Mouse (Mus musculus) embryonic facial prominence, embryonic 10.5 days (tissue): ENCODE measurements at regions not wholly inside any gene's neighbourhood (a gene's known extent, or its start where the extent isn't known, plus 50 kb on each side); places are given as distances from the start of the nearest gene placed in this dataset.

Experiments used
- DNase-seq: peaks from one replicate; pipeline ENCODE4 v3.0.0-alpha.2; 2017; ENCODE audit warnings: low spot score
- H3K27ac ChIP-seq: fragments of 300-500 bp; sonication (generic); replicated peaks from 2 replicates; pipeline ENCODE4 v1.5.1; 2016; ENCODE audit warnings: mild to moderate bottlenecking
- H3K27me3 ChIP-seq: fragments of 300-500 bp; sonication (generic); replicated peaks from 2 replicates; pipeline ENCODE4 v1.6.1; 2016; ENCODE audit warnings: low read depth, mild to moderate bottlenecking; ENCODE audit not compliant: poor library complexity, severe bottlenecking
- H3K36me3 ChIP-seq: fragments of 300-500 bp; sonication (generic); replicated peaks from 2 replicates; pipeline ENCODE4 v1.6.1; 2016; ENCODE audit warnings: mild to moderate bottlenecking, moderate library complexity
- H3K4me1 ChIP-seq: fragments of 300-500 bp; sonication (generic); 2 replicates; pipeline ENCODE4 v1.6.1; 2016
- H3K4me3 ChIP-seq: fragments of 300-500 bp; sonication (generic); 2 replicates; pipeline ENCODE4 v1.5.1; 2016; ENCODE audit warnings: mild to moderate bottlenecking, moderate library complexity
- H3K9me3 ChIP-seq: fragments of 300-500 bp; sonication (generic); 2 replicates; pipeline ENCODE4 v1.6.1; 2016; ENCODE audit warnings: mild to moderate bottlenecking
- WGBS: fragments of 180-500 bp; shearing (Covaris S2); methylation state at CpG from one replicate; pipeline ENCODE4 v1.1.7; 2016; 5-methylcytosine and 5-hydroxymethylcytosine counted together

DNA sequence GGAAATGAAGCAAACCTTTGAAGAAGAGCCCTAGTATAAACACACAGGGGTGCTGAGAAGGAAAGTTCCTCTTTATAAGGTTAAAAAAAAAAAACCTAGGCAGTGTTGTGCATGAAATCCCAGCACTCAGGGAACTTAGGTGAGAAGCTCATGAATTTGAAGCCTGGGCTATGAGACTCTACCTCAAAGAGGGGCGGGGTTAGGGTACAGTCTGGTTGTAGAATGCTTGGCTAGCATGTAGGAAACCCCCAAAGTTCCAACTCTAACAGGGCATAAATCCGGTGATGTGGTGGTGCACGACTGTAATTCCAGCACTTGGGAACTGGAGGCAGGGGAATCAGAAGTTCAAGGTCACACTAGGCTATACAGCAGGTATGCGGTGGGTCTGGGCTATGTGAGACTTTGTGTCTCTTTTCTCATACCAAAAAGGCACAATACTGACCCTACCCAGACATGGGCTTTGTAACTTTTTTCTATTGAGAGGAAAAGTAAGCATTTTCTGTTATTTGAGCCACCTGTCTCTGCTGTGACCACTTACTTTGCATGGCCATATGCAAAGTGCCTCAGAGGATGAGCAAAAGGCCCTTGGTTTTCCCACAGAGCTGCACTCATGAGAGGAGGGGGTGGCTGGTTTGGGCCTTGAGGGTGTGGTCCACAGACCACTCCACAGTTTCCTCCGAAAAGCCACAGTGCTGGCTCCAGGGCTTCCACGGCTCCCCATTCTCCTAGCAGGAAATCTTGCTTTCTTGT, 413.9 kb downstream of the Nucb2 start:
- 89% methylated on average over 6 of the region's 6 CpGs for WGBS
- no peaks in the 10 kb centered on the region for H3K36me3 ChIP-seq
- H3K27ac ChIP-seq, result no peak overlapping the region
- H3K27me3 ChIP-seq, result no peaks in the 10 kb centered on the region
- no peaks in the 10 kb centered on the region for H3K4me1 ChIP-seq
- H3K9me3 ChIP-seq, result no peaks in the 10 kb centered on the region
- no peak for DNase-seq
- no peak overlapping the region for H3K4me3 ChIP-seq

DNA sequence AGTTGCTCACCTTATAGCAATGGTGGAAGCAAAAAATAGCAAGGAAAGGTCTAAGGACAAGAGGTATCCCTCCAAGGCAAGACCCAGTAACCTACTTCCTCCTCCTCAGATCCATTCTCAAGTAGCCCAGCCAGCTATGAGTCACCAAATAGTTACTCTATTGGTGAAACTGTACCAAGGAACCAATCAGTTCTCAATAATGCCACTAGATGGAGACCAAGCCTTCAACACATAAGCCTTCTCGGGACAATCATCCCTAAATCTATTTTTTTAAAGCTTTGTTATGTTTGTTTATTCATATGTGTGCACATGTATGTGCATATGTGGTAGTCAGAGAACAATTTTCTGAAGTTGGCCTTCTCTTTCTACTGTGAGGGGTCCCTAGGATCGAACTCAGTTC, 434.3 kb upstream of the Xylt1 start:
- H3K4me1 ChIP-seq, result no peaks in the 10 kb centered on the region
- no peak overlapping the region for H3K27ac ChIP-seq
- no peak for DNase-seq
- H3K9me3 ChIP-seq, result no peaks in the 10 kb centered on the region
- no peaks in the 10 kb centered on the region for H3K27me3 ChIP-seq
- no peak overlapping the region for H3K4me3 ChIP-seq
- no peaks in the 10 kb centered on the region for H3K36me3 ChIP-seq
- WGBS, result 81% methylated on average over 2 of the region's 2 CpGs

DNA sequence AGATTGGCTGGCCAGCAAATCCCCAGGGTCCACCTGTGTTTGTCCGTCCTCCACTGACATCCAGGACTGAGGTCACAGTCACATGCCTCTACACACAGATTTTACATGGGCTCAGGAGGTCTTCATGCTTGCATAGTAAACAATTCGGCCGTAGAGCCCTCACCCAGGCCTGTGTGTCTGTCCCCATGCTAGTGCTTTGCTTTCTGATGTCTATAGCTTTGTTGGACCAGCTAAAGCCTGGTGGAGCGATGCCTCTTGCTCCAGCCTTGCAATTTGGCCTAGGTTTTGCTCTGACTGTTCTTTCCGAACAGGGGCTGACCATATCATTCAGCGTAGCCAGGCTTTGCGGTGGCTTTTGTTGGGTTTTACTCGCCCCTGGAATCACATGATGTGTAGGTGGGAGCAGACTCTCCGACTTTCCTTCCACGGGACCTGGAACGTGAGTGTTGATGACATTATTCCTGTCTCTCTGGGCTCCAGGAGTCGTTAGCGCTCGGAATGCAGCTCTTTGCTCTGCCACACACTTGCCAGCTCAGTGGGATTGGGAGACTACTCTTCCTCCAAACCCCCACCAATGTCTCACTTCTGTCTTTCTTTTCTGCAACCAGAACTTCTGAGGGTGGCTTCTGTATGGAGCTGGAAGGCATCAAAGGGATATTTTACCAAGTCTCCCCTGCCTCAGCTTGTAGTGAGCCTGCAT, 421.4 kb upstream of the Xylt1 start:
- 85% methylated on average over 14 of the region's 14 CpGs for WGBS
- H3K4me3 ChIP-seq, result no peak overlapping the region
- no peaks in the 10 kb centered on the region for H3K36me3 ChIP-seq
- no peak for DNase-seq
- no peaks in the 10 kb centered on the region for H3K4me1 ChIP-seq
- H3K27ac ChIP-seq, result no peak overlapping the region
- H3K9me3 ChIP-seq, result no peaks in the 10 kb centered on the region
- H3K27me3 ChIP-seq, result no peaks in the 10 kb centered on the region

DNA sequence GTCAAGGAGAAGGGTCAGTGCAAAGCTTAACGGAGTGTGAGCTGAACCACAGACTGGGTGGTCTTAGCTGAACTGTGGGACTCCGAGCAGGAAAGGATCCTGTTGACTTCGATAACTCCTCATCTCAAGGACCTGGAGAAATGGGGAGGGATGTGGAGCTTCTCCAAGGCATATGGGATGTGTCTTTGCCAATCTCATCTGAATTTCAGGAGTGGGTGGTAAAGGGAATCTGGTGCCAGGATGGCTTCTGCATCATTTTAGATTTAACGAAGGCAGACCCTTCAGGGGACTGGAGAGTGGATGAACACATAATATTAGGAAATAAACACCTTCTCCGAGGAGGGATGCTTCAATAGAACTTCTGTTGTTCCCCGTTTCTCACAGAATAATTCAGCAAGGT, 416.9 kb upstream of the Xylt1 start:
- no peaks in the 10 kb centered on the region for H3K4me1 ChIP-seq
- H3K27ac ChIP-seq, result no peak overlapping the region
- 80% methylated on average over 6 of the region's 6 CpGs for WGBS
- no peaks in the 10 kb centered on the region for H3K27me3 ChIP-seq
- DNase-seq, result no peak
- H3K36me3 ChIP-seq, result no peaks in the 10 kb centered on the region
- no peaks in the 10 kb centered on the region for H3K9me3 ChIP-seq
- no peak overlapping the region for H3K4me3 ChIP-seq

DNA sequence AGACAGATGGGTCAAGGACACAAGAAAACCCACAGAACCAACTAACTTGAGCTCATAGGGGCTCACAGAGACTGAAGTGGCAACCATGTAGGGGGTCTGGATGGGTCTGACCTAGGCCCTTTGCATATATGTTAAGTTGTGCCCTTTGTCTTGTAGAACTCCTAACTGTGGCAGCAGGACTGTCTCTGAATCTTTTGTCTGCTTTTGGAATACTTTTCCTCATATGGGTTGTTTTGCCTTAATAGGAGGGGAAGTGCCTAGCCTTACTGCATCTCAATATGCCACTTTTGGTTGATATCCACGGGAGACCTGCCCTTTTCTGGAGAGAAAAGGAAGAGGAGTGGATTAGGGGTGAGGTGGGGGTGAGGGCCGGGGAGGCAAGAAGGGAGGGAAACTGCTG, 389.4 kb upstream of the Xylt1 start:
- H3K36me3 ChIP-seq, result no peaks in the 10 kb centered on the region
- no peaks in the 10 kb centered on the region for H3K9me3 ChIP-seq
- H3K4me3 ChIP-seq, result no peak overlapping the region
- H3K4me1 ChIP-seq, result peaks cover 3% of the 10 kb centered on the region; the same call in 1 of the 2 replicates
- no peaks in the 10 kb centered on the region for H3K27me3 ChIP-seq
- WGBS, result 75% methylated on average over 2 of the region's 2 CpGs
- no peak overlapping the region for H3K27ac ChIP-seq
- no peak for DNase-seq

DNA sequence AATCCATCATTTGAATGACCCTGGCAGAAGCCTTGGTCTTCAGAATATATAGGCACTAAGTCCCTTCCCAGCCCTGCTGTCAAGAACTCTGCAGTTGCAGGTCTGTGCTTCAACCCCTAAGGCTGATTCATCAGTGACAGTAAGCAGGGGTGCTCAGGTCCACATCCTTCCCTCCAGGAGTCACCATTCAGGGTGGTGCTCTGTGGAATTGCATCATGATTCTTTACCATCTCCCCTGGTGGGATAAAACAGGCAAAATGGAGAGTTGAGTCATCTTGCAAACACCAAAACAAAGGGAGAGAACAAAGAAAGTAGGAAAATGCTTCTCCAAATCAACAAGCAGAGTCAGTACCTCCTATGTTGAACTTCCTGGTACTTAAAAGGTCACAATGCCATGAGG, 388.6 kb upstream of the Xylt1 start:
- Histone ChIP-seq H3K36me3 (no peaks in the 10 kb centered on the region), H3K27ac (no peak overlapping the region), H3K27me3 (no peaks in the 10 kb centered on the region), H3K9me3 (no peaks in the 10 kb centered on the region), H3K4me1 (peaks cover 3% of the 10 kb centered on the region; the same call in 1 of the 2 replicates), H3K4me3 (no peak overlapping the region)
- no peak for DNase-seq

DNA sequence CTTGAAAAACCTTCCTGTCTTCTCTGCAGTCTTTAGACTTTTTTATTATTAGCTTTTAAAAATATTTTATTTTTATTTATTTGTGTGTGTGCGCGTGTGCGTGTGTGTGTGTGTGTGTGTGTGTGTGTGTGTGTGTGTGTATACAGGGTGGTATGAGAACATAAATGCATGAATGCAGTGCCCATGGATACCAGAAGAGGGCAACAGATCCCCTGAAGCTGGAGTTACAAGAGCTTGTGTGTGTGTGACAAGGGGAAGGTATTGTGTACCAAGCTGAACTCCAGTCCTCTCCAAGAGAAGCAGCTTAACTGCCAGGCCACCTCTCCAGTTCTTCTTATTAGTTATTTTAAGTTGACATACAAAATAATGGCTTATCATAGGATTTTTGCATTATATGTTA, 385.0 kb upstream of the Xylt1 start:
- H3K27me3 ChIP-seq, result no peaks in the 10 kb centered on the region
- no peak overlapping the region for H3K4me3 ChIP-seq
- no peaks in the 10 kb centered on the region for H3K36me3 ChIP-seq
- H3K9me3 ChIP-seq, result no peaks in the 10 kb centered on the region
- 83% methylated on average over 3 of the region's 3 CpGs for WGBS
- no peak overlapping the region for H3K27ac ChIP-seq
- DNase-seq, result peak; percentile 13
- peaks cover 3% of the 10 kb centered on the region; the same call in 1 of the 2 replicates for H3K4me1 ChIP-seq

DNA sequence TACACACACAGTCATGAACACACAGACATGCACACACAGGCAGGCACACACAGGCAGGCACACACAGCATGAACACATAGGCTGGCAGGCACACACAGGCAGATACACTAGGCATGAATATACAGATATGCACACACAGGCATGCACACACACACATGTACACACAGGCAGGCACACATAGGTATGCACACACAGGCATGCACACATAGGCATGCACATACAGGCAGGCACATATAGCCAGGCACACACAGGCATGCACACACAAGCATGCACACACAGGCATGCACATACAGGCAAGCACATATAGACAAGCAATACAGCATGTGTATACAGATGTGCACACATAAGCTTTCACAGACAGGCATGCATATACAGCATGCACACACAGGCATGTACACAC, 377.6 kb upstream of the Xylt1 start:
- no peaks in the 10 kb centered on the region for H3K36me3 ChIP-seq
- no peaks in the 10 kb centered on the region for H3K27me3 ChIP-seq
- H3K4me3 ChIP-seq, result no peak overlapping the region
- DNase-seq, result no peak
- no peaks in the 10 kb centered on the region for H3K4me1 ChIP-seq
- H3K27ac ChIP-seq, result no peak overlapping the region
- H3K9me3 ChIP-seq, result 0 out of 2 replicates have a peak, but pooled peaks cover 4% of the 10 kb centered on the region

DNA sequence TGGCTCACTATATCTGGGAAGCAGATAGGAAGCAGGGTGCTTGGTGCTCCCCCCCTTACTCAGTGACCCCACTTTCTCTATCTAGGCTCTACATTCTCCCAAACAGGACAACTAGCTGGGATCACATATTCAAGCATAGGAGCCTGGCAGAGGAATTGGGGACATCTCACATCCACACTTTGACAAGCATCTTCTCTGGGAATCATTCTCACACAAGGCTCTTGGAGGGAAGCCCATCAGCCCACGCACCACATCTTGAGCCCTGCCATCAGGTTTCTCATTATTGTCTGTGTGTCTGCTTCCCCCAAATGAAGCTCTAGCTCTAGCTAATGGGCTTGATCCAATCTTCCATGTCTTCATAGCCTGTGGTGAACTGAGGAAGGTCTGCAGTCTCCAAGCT, 362.4 kb upstream of the Xylt1 start:
- 88% methylated on average over 1 of the region's 1 CpGs for WGBS

DNA sequence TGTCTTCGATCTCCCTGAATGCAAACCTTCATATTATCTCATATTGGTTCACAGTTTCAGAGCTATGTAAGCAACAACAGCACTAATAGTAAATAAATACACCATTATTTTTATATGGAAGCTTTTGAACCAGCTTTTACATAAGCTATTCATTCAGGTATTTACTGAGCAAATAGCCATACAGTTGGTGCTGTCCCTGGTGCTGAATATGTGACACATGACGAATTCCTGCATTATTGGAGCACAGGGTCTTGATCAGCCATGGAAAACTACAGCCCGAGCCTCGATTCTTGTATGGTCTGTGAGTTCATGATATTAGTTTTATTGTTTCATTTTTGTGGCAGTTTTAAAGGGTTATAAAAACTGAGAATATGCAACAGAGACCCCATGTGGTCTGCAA, 359.1 kb upstream of the Xylt1 start:
- H3K27ac ChIP-seq, result no peak overlapping the region
- H3K4me1 ChIP-seq, result no peaks in the 10 kb centered on the region
- H3K4me3 ChIP-seq, result no peak overlapping the region
- H3K36me3 ChIP-seq, result no peaks in the 10 kb centered on the region
- H3K27me3 ChIP-seq, result no peaks in the 10 kb centered on the region
- H3K9me3 ChIP-seq, result no peaks in the 10 kb centered on the region
- DNase-seq, result peak; percentile 69
- 70% methylated on average over 4 of the region's 4 CpGs for WGBS

More for the DNA sequence above, 362.4 kb upstream of the Xylt1 start:
- Histone ChIP-seq H3K4me3 (no peak overlapping the region), H3K36me3 (no peaks in the 10 kb centered on the region), H3K9me3 (no peaks in the 10 kb centered on the region), H3K27me3 (no peaks in the 10 kb centered on the region), H3K27ac (no peak overlapping the region), H3K4me1 (no peaks in the 10 kb centered on the region)
- DNase-seq, result no peak

DNA sequence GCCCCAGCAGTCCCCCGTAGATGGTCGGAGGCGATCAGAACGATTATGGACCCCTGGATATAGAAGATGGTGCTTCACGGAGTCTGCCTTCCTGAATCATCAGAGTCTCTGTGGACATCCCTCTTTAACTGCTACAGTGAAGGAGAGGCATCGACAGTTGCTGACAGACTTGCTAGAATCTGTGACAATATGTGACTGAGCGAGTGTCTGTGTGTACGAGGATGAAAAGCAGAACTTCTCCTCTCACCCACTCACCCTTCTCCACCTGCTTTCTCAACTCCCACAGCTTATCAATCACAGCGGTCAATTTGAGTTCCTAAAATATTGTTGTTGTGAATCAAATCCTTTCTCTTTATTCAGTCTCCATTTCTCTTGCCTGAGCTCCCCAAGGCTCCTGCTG, 335.9 kb upstream of the Xylt1 start:
- no peak for DNase-seq
- WGBS, result 86% methylated on average over 9 of the region's 9 CpGs
- Histone ChIP-seq H3K27me3 (no peaks in the 10 kb centered on the region), H3K4me3 (no peak overlapping the region), H3K9me3 (no peaks in the 10 kb centered on the region), H3K27ac (no peak overlapping the region), H3K4me1 (no peaks in the 10 kb centered on the region), H3K36me3 (no peaks in the 10 kb centered on the region)

DNA sequence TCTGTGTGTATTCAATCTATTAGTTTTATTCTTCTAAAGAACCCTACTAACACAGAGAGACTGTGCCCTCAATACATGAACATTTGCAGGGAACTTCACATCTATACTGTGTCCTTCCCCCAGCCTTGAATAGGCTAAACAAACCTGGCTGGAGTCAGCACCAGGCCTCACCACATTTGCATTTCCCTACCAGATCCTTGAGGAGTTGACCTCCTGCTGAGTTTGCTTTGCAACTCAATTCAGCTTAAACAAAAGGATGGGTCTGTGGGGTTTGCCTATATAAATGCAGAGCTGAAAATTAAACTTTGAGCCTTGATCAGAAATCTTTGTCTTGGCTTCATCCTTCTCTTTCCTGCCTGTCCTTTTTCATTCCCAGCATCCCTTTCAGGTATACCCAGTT, 331.5 kb upstream of the Xylt1 start:
- Histone ChIP-seq H3K27ac (no peak overlapping the region), H3K9me3 (no peaks in the 10 kb centered on the region), H3K4me3 (no peak overlapping the region), H3K4me1 (no peaks in the 10 kb centered on the region), H3K36me3 (no peaks in the 10 kb centered on the region), H3K27me3 (no peaks in the 10 kb centered on the region)
- DNase-seq, result no peak

DNA sequence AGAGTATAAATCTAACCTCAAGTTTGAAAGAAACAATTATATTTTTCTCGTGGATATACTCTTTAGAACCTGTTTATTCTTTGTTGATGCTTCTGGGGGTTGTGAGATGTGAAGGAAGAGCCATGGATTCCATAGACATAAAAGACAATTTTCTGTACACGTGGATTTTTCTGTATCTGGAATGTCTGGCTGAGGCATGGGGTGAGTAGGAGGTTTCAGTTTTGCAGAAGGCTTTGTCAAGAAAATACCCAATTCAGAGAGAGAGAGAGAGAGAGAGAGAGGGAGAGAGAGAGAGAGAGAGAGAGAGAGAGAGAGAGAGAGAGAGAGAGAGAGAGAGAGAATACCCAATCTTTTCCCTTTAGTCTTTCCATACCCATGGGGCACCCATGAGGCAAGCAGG, 315.0 kb upstream of the Xylt1 start:
- Histone ChIP-seq H3K9me3 (no peaks in the 10 kb centered on the region), H3K36me3 (no peaks in the 10 kb centered on the region), H3K27me3 (no peaks in the 10 kb centered on the region), H3K4me1 (no peaks in the 10 kb centered on the region), H3K4me3 (no peak overlapping the region), H3K27ac (no peak overlapping the region)
- WGBS, result 72% methylated on average over 2 of the region's 2 CpGs
- DNase-seq, result no peak
